Mouse (Mus musculus) kidney, adult 2 months (tissue): Measurements from ENCODE around the gene Mmgt1. TPM values are rescaled to one million over a fixed set of nuclear protein-coding genes. Genes with fewer than 3 reads are reported as not detected.

Experiments
- DNase-seq: peaks from one replicate; pipeline ENCODE4 v3.0.0; 2021
- H3K27ac ChIP-seq: fragments of 200-500 bp; 2 replicates; pipeline ENCODE4 v1.5.1; 2012; ENCODE audit warnings: low read depth, low read length, control low read depth, inconsistent platforms; ENCODE audit not compliant: insufficient read depth
- H3K27me3 ChIP-seq: fragments of 200-500 bp; replicated peaks from 2 replicates; pipeline ENCODE4 v1.6.1; 2012; ENCODE audit warnings: mild to moderate bottlenecking, moderate library complexity, low read length, inconsistent platforms; ENCODE audit not compliant: control insufficient read depth, insufficient read depth
- H3K36me3 ChIP-seq: fragments of 200-500 bp; 2 replicates; pipeline ENCODE4 v1.6.1; 2012; ENCODE audit warnings: mild to moderate bottlenecking, moderate library complexity, low read length, inconsistent platforms; ENCODE audit not compliant: control insufficient read depth, insufficient read depth
- H3K4me1 ChIP-seq: fragments of 200-500 bp; 2 replicates; pipeline ENCODE4 v1.6.1; 2011; ENCODE audit warnings: low read length; ENCODE audit not compliant: control insufficient read depth, insufficient read depth
- H3K4me3 ChIP-seq: fragments of 200-500 bp; 2 replicates; pipeline ENCODE4 v1.5.1; 2011; ENCODE audit warnings: mild to moderate bottlenecking, low read depth, low read length, control low read depth; ENCODE audit not compliant: insufficient read depth
- CTCF ChIP-seq: fragments of 200-500 bp; conservative IDR thresholded peaks from 2 replicates; pipeline ENCODE4 v1.5.1; 2011; ENCODE audit warnings: low read depth, mild to moderate bottlenecking, control low read depth, low read length, moderate library complexity, mixed read lengths; ENCODE audit not compliant: insufficient read depth, insufficient read length
- POLR2A ChIP-seq: fragments of 200-500 bp; IDR thresholded peaks from one replicate; pipeline ENCODE4 v1.6.1; 2011; ENCODE audit warnings: low read depth, low read length, control low read depth
- WGBS: fragments of 180-500 bp; shearing (Covaris S2); methylation state at CpG from one replicate; pipeline ENCODE4 v1.1.7; 2018; 5-methylcytosine and 5-hydroxymethylcytosine counted together
- polyA plus RNA-seq: library from polyadenylated mRNA; depleted of rRNA; stranded (reverse); fragments of >200 nt; gene quantifications from 2 replicates; pipeline ENCODE4 v1.2.3, GENCODE M21; 2012; rRNA removed

Mmgt1 gene
- polyA plus RNA-seq = 11.0 and 12.8 TPM in 2 replicates

GRCm38 (mm10) chrX:56597887-56598640 lies at the start of gene Mmgt1:
Mmgt1 (minus strand) TSS chrX:56598069.
- DNase-seq = peak; percentile 96
- WGBS = under 1% methylated on average over 42 of the region's 44 CpGs
- peak within 1 kb of the TSS; percentile 28; the same call in 1 of the 2 replicates for H3K27ac ChIP-seq
- peak; percentile 23 for TF ChIP-seq POLR2A
- no peak for TF ChIP-seq CTCF
- no peaks in the 10 kb centered on the region for H3K27me3 ChIP-seq
- H3K4me1 ChIP-seq = 0 out of 2 replicates have a peak, but pooled peaks cover 2% of the 10 kb centered on the region
- no peaks in the 10 kb centered on the region for H3K36me3 ChIP-seq
- peak within 1 kb of the TSS; percentile 89 for H3K4me3 ChIP-seq

DNA sequence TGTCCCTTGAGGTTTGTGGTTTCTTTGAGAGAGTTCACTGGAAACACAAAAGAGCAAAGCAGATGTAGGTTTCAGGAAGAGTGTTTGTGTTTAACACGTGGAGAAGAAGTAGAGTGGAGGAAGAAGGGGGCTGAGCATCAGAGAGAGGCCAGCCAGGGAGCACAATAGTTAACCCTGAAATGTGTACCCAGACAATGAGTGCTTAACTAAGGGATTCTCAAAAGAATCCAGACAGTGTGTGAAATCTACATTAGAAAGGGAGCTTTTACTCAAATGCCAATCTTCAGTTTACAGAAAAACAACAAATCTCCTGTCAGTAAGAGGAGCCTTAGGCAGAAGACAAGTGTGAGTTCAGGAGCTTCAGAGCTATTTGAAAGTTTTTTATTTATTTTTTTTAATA lies 42.2 kb upstream of the Mmgt1 start:
- Histone ChIP-seq H3K27ac (no peak overlapping the region), H3K27me3 (no peaks in the 10 kb centered on the region), H3K36me3 (no peaks in the 10 kb centered on the region), H3K4me1 (no peaks in the 10 kb centered on the region), H3K4me3 (no peak overlapping the region)
- DNase-seq = no peak
- 17% methylated on average over 1 of the region's 1 CpGs for WGBS
- TF ChIP-seq POLR2A (no peak), CTCF (no peak)

DNA sequence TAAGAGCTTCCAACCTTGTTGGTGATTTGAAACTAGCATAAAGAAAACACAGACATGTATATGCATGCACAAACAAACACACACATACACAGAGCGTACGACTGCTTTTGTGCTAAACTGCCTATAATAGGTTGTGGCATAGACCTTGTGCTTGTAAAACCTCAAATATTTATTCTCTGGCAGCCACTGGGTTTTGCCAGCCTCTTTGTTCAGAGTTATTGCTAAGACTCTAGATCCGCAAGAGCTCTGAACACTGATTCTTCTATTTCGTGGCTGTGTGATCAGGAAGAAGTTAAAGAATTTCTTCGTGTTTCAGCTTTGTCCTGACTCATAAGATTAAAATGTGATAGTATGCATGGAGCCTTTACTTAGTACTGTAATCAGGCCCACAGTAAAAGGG lies 38.3 kb upstream of the Mmgt1 start:
- WGBS = 78% methylated on average over 5 of the region's 5 CpGs
- H3K27ac ChIP-seq = no peak overlapping the region
- TF ChIP-seq CTCF = no peak
- TF ChIP-seq POLR2A = no peak
- no peaks in the 10 kb centered on the region for H3K27me3 ChIP-seq
- no peaks in the 10 kb centered on the region for H3K36me3 ChIP-seq
- H3K4me1 ChIP-seq = no peaks in the 10 kb centered on the region
- no peak for DNase-seq
- H3K4me3 ChIP-seq = no peak overlapping the region

DNA sequence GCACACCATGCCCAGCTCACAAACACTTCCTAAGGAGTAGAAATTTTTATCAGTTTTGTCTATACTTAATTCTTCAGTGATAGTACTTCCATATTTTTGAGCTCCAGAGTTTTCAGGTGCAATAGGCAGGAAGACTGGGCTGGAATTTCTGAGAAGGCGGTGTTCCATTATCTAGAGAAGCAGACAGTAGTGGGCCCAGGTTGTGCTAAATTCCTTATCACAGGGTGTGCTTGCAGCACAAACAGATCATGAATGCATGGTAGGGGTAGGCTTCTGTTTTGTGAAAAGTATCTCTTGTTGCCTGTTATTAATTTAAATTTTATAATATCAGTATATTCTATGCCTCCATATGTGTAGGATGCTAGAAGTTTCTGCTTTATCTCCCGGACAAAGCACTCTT lies 17.4 kb upstream of the Mmgt1 start:
- H3K27me3 ChIP-seq = no peaks in the 10 kb centered on the region
- DNase-seq = no peak
- TF ChIP-seq POLR2A = no peak
- TF ChIP-seq CTCF = no peak
- no peak overlapping the region for H3K4me3 ChIP-seq
- H3K36me3 ChIP-seq = no peaks in the 10 kb centered on the region
- WGBS = 93% methylated on average over 2 of the region's 2 CpGs
- H3K27ac ChIP-seq = no peak overlapping the region
- no peaks in the 10 kb centered on the region; the same call in 1 of the 2 replicates for H3K4me1 ChIP-seq

DNA sequence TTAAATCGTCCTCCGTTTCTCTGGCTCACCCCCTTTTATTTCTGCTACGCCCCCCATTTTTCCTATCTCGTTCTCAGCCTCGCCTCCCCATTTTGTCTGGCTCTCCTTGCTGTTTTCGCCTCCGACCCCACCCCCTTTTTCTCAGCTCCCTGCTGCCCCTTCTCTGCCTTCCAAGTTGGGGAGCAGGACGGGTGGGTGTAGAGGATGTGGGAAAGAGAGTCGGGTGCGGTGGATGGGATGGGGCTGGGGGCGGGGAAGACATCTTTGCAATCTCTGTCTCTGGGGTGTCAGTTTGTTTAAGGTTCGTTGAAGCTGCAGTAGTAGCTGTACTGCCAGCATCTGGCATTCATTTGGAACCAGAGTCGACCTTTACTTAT lies 12.4 kb upstream of the Mmgt1 start:
- Histone ChIP-seq H3K4me3 (peak overlapping the region; percentile 100), H3K36me3 (no peaks in the 10 kb centered on the region), H3K4me1 (no peaks in the 10 kb centered on the region; the same call in 1 of the 2 replicates), H3K27me3 (no peaks in the 10 kb centered on the region), H3K27ac (no peak overlapping the region)
- DNase-seq = peak; percentile 1
- TF ChIP-seq POLR2A (no peak), CTCF (no peak)
- WGBS = 0% methylated on average over 13 of the region's 13 CpGs

- peak; percentile 82 for DNase-seq
- H3K27ac ChIP-seq = peak within 1 kb of the TSS; percentile 67; the same call in 1 of the 2 replicates
- no peaks in the 10 kb centered on the region for H3K36me3 ChIP-seq
These were observed 11.9 kb upstream of the Mmgt1 start, which contains the start of gene Slc9a6 for GRCm38 (mm10) chrX:56609623-56610317. Slc9a6 (plus strand) TSS chrX:56609757.

GRCm38 (mm10) chrX:56609285-56609622 lies 11.4 kb upstream of the Mmgt1 start:
- DNase-seq = no peak
- Histone ChIP-seq H3K27me3 (no peaks in the 10 kb centered on the region), H3K4me3 (peak overlapping the region; percentile 100), H3K36me3 (no peaks in the 10 kb centered on the region), H3K4me1 (no peaks in the 10 kb centered on the region; the same call in 1 of the 2 replicates), H3K27ac (peak overlapping the region; percentile 67; the same call in 1 of the 2 replicates)
- WGBS = 8% methylated on average over 7 of the region's 7 CpGs
- TF ChIP-seq CTCF (no peak), POLR2A (no peak)

More at GRCm38 (mm10) chrX:56609623-56610317, 11.9 kb upstream of the Mmgt1 start, which contains the start of gene Slc9a6:
- Histone ChIP-seq H3K4me1 (no peaks in the 10 kb centered on the region; the same call in 1 of the 2 replicates), H3K4me3 (peak within 1 kb of the TSS; percentile 100), H3K27me3 (no peaks in the 10 kb centered on the region)
- TF ChIP-seq POLR2A (no peak), CTCF (no peak)
- WGBS = under 1% methylated on average over 47 of the region's 50 CpGs
